Mouse (Mus musculus): ENCODE results near the gene Milr1. TPM values are rescaled to one million over a fixed set of nuclear protein-coding genes. Genes with fewer than 3 reads are reported as not detected.

Gene Milr1
- total RNA-seq, 1 experiment, result 0.58 TPM

- peaks cover 21% of the 10 kb centered on the region for H3K36me3 ChIP-seq (ENCODE audit: control insufficient read depth, insufficient read depth, low read length, poor library complexity, severe bottlenecking)
- no peak overlapping the region for H3K9ac ChIP-seq (ENCODE audit: insufficient read depth, low read depth, low read length, poor library complexity, severe bottlenecking)
- H3K27ac ChIP-seq (ENCODE audit: insufficient read depth, low read depth, low read length, poor library complexity, severe bottlenecking), result no peak overlapping the region
- no peak for DNase-seq (ENCODE audit: low read depth, low spot score)
- H3K4me3 ChIP-seq (ENCODE audit: insufficient read depth in 1 of 2, low read depth in 1 of 2, low read length in 2 of 2, poor library complexity in 1 of 2, severe bottlenecking in 1 of 2), result no peak overlapping the region
- no peak for TF ChIP-seq CHD2 (IDR thresholded peaks at IDR 0.05; ENCODE audit: low read depth, low read length)
- TF ChIP-seq ZNF384 (IDR thresholded peaks at IDR 0.05; ENCODE audit: low read depth, low read length), result no peak
- in situ Hi-C loops (cut with MboI; ENCODE audit: low sequenced_read_pairs in 2 of 2, unreplicated experiment in 2 of 2), result no loop called here
- H3K4me1 ChIP-seq (ENCODE audit: control insufficient read depth in 2 of 2, insufficient read depth in 2 of 2, low read length in 2 of 2, poor library complexity in 1 of 2), result peaks cover 4 to 12% of the 10 kb centered on the region in 2 experiments; a peak in 3 of 4 replicates
- no peaks in the 10 kb centered on the region for H3K9me3 ChIP-seq (ENCODE audit: control insufficient read depth, insufficient read depth, low read depth, low read length)
These were observed 15.7 kb downstream of the Milr1 start for GRCm38 (mm10) chr11:106766611-106767162.

GRCm38 (mm10) chr11:106767516-106767915, 16.5 kb downstream of the Milr1 start:
- Histone ChIP-seq H3K9me3 (ENCODE audit: control insufficient read depth, insufficient read depth, low read depth, low read length) (no peaks in the 10 kb centered on the region), H3K4me1 (ENCODE audit: control insufficient read depth in 2 of 2, insufficient read depth in 2 of 2, low read length in 2 of 2, poor library complexity in 1 of 2) (peaks cover 0 to 4% of the 10 kb centered on the region in 2 experiments; a peak in 1 of 4 replicates), H3K4me3 (ENCODE audit: insufficient read depth in 1 of 2, low read depth in 1 of 2, low read length in 2 of 2, poor library complexity in 1 of 2, severe bottlenecking in 1 of 2) (no peak overlapping the region), H3K36me3 (ENCODE audit: control insufficient read depth, insufficient read depth, low read length, poor library complexity, severe bottlenecking) (peaks cover 25% of the 10 kb centered on the region), H3K27ac (ENCODE audit: insufficient read depth, low read depth, low read length, poor library complexity, severe bottlenecking) (no peak overlapping the region), H3K9ac (ENCODE audit: insufficient read depth, low read depth, low read length, poor library complexity, severe bottlenecking) (no peak overlapping the region)
- in situ Hi-C loops (cut with MboI; ENCODE audit: low sequenced_read_pairs in 2 of 2, unreplicated experiment in 2 of 2), result no loop called here
- TF ChIP-seq CHD2 (IDR thresholded peaks at IDR 0.05; ENCODE audit: low read depth, low read length) (no peak), HCFC1 (IDR thresholded peaks at IDR 0.05; ENCODE audit: borderline replicate concordance, insufficient read depth, low read length) (no peak), ZC3H11A (IDR thresholded peaks at IDR 0.05; ENCODE audit: borderline replicate concordance, low read depth, low read length) (no peak), MAFK (IDR thresholded peaks at IDR 0.05; ENCODE audit: insufficient read depth, low read depth, low read length) (no peak), ZNF384 (IDR thresholded peaks at IDR 0.05; ENCODE audit: low read depth, low read length) (no peak)
- DNase-seq (ENCODE audit: low read depth, low spot score), result no peak

- DNase-seq (ENCODE audit: low read depth, low spot score), result no peak
- Histone ChIP-seq H3K4me1 (ENCODE audit: control insufficient read depth in 2 of 2, insufficient read depth in 2 of 2, low read length in 2 of 2, poor library complexity in 1 of 2) (no peaks in the 10 kb centered on the region), H3K4me3 (ENCODE audit: insufficient read depth in 1 of 2, low read depth in 1 of 2, low read length in 2 of 2, poor library complexity in 1 of 2, severe bottlenecking in 1 of 2) (no peak overlapping the region), H3K9ac (ENCODE audit: insufficient read depth, low read depth, low read length, poor library complexity, severe bottlenecking) (no peak overlapping the region), H3K36me3 (ENCODE audit: control insufficient read depth, insufficient read depth, low read length, poor library complexity, severe bottlenecking) (peaks cover 41% of the 10 kb centered on the region), H3K27ac (ENCODE audit: insufficient read depth, low read depth, low read length, poor library complexity, severe bottlenecking) (no peak overlapping the region), H3K9me3 (ENCODE audit: control insufficient read depth, insufficient read depth, low read depth, low read length) (no peaks in the 10 kb centered on the region)
- in situ Hi-C loops (cut with MboI; ENCODE audit: low sequenced_read_pairs in 2 of 2, unreplicated experiment in 2 of 2), result loop anchor here in 1 of 2 experiments (10.0 kb wide), 1 partner anchor 356 kb away; no protein-coding TSS in a partner anchor
- TF ChIP-seq ZC3H11A (IDR thresholded peaks at IDR 0.05; ENCODE audit: borderline replicate concordance, low read depth, low read length) (peak; percentile 63; the same call in 1 of the 2 replicates), HCFC1 (IDR thresholded peaks at IDR 0.05; ENCODE audit: borderline replicate concordance, insufficient read depth, low read length) (no peak), CHD2 (IDR thresholded peaks at IDR 0.05; ENCODE audit: low read depth, low read length) (no peak), ZNF384 (IDR thresholded peaks at IDR 0.05; ENCODE audit: low read depth, low read length) (0 out of 2 replicates have a peak, but pooled peaks have one; percentile 12)
These were observed 19.4 kb downstream of the Milr1 start for GRCm38 (mm10) chr11:106770195-106770974.

GRCm38 (mm10) chr11:106773061-106773460, 22.0 kb downstream of the Milr1 start:
- Histone ChIP-seq H3K4me3 (ENCODE audit: insufficient read depth in 1 of 2, low read depth in 1 of 2, low read length in 2 of 2, poor library complexity in 1 of 2, severe bottlenecking in 1 of 2) (no peak overlapping the region), H3K36me3 (ENCODE audit: control insufficient read depth, insufficient read depth, low read length, poor library complexity, severe bottlenecking) (peaks cover 42% of the 10 kb centered on the region), H3K27ac (ENCODE audit: insufficient read depth, low read depth, low read length, poor library complexity, severe bottlenecking) (no peak overlapping the region), H3K4me1 (ENCODE audit: control insufficient read depth in 2 of 2, insufficient read depth in 2 of 2, low read length in 2 of 2, poor library complexity in 1 of 2) (no peaks in the 10 kb centered on the region), H3K9me3 (ENCODE audit: control insufficient read depth, insufficient read depth, low read depth, low read length) (no peaks in the 10 kb centered on the region), H3K9ac (ENCODE audit: insufficient read depth, low read depth, low read length, poor library complexity, severe bottlenecking) (no peak overlapping the region)
- no peak for TF ChIP-seq MAFK (IDR thresholded peaks at IDR 0.05; ENCODE audit: insufficient read depth, low read depth, low read length)
- no peak for TF ChIP-seq CHD2 (IDR thresholded peaks at IDR 0.05; ENCODE audit: low read depth, low read length)
- no peak for TF ChIP-seq ZC3H11A (IDR thresholded peaks at IDR 0.05; ENCODE audit: borderline replicate concordance, low read depth, low read length)
- TF ChIP-seq ZNF384 (IDR thresholded peaks at IDR 0.05; ENCODE audit: low read depth, low read length), result no peak
- no peak for TF ChIP-seq HCFC1 (IDR thresholded peaks at IDR 0.05; ENCODE audit: borderline replicate concordance, insufficient read depth, low read length)
- in situ Hi-C loops (cut with MboI; ENCODE audit: low sequenced_read_pairs in 2 of 2, unreplicated experiment in 2 of 2), result loop anchor here in 1 of 2 experiments (10.0 kb wide), 1 partner anchor 358 kb away; no protein-coding TSS in a partner anchor
- DNase-seq (ENCODE audit: low read depth, low spot score), result no peak

All from ES-E14 (cell line).